Mouse (Mus musculus) hindbrain, embryonic 12.5 days (tissue): ENCODE measurements around the gene Cyp4f16. TPM values are rescaled to one million over a fixed set of nuclear protein-coding genes. Genes with fewer than 3 reads are reported as not detected.
"Not testable (repeated sequence)": the region's sequence is repeated elsewhere in the genome, so short reads cannot be mapped to it uniquely, and the experiment has no call there.

ENCODE experiments used
- ATAC-seq: fragments of 200-750 bp; cut with Nextera tagmentation; 2 replicates; pipeline ENCODE4 v1.8.0; 2017; ENCODE audit warnings: moderate TSS enrichment; ENCODE audit not compliant: low FRiP score
- H3K27ac ChIP-seq: fragments of 300-500 bp; sonication (generic); 2 replicates; pipeline ENCODE4 v1.5.1; 2016; ENCODE audit warnings: mild to moderate bottlenecking
- H3K27me3 ChIP-seq: fragments of 300-500 bp; sonication (generic); 2 replicates; pipeline ENCODE4 v1.6.1; 2016; ENCODE audit warnings: mild to moderate bottlenecking
- H3K36me3 ChIP-seq: fragments of 300-500 bp; sonication (generic); 2 replicates; pipeline ENCODE4 v1.6.1; 2016; ENCODE audit warnings: mild to moderate bottlenecking
- H3K4me1 ChIP-seq: fragments of 300-500 bp; sonication (generic); 2 replicates; pipeline ENCODE4 v1.6.1; 2016
- H3K4me2 ChIP-seq: fragments of 300-500 bp; sonication (generic); replicated peaks from 2 replicates; pipeline ENCODE4 v1.6.1; 2016; ENCODE audit warnings: mild to moderate bottlenecking
- H3K4me3 ChIP-seq: fragments of 300-500 bp; sonication (generic); 2 replicates; pipeline ENCODE4 v1.5.1; 2016; ENCODE audit warnings: mild to moderate bottlenecking
- H3K9ac ChIP-seq: fragments of 300-500 bp; sonication (generic); 2 replicates; pipeline ENCODE4 v1.6.1; 2016; ENCODE audit warnings: mild to moderate bottlenecking, moderate library complexity
- H3K9me3 ChIP-seq: fragments of 300-500 bp; sonication (generic); replicated peaks from 2 replicates; pipeline ENCODE4 v1.6.1; 2016; ENCODE audit warnings: mild to moderate bottlenecking
- WGBS: fragments of 180-500 bp; shearing (Covaris S2); methylation state at CpG from one replicate; pipeline ENCODE4 v1.1.7; 2016; 5-methylcytosine and 5-hydroxymethylcytosine counted together
- polyA plus RNA-seq: library from polyadenylated mRNA; unstranded; fragments of >200 nt; fragmentation: Nextera tagmentation; extraction: Ambion mirVana; gene quantifications from 2 replicates; pipeline ENCODE4 v1.2.1, GENCODE M21; 2016

Gene Cyp4f16
- polyA plus RNA-seq, 1 experiment from 2014 or later, result 21.9 TPM

DNA sequence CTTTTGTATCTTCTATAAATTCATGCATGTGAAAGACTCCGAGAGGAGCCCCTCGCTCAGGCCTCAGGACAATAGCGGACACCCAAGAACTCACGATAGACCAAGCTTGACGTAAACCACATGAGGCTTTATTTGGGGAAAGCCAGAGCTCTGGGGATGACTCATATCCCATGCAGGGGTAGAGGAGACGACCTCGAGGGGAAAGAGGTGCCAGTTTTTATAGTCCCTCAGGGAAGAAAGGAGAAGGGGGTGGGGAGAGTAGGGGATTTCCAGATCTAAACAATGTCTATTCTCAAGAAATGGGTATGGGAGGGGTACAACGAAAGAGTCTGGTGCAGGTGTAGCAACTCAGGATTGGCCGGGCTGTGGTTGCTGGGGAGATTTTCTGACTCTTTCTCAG lies 18.0 kb downstream of the Cyp4f16 start:
- not testable (repeated sequence) for H3K27ac ChIP-seq, H3K9me3 ChIP-seq, H3K4me3 ChIP-seq, H3K4me1 ChIP-seq, H3K4me2 ChIP-seq, ATAC-seq, H3K27me3 ChIP-seq, H3K9ac ChIP-seq, H3K36me3 ChIP-seq
- WGBS, result 85% methylated on average over 9 of the region's 9 CpGs

DNA sequence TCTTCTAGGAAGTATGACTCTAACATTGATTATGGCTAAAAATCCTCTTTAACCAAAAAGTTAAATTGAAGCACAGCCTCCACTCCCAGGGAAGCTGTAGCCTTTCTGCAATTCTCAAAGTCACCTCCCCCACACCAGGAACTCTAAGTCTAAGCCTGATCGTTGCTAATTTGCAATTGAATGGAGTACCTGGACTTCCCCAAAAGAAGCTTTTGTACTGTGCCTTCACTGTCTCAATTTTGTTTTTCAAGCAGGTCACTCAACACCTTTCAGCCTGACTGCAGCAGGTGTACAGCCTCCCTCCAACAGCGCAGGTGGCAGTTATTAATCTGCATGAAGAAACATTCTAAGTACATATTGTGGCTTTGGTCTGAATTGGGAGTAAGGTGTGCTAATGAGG lies 26.9 kb downstream of the Cyp4f16 start:
- not testable (repeated sequence) for H3K27me3 ChIP-seq, H3K4me1 ChIP-seq, H3K9ac ChIP-seq, H3K4me2 ChIP-seq, H3K27ac ChIP-seq, ATAC-seq, H3K4me3 ChIP-seq, H3K36me3 ChIP-seq
- 80% methylated on average over 2 of the region's 2 CpGs for WGBS
- H3K9me3 ChIP-seq, result peaks cover 19% of the 10 kb centered on the region

GRCm38 (mm10) chr17:32573286-32573685 lies 36.9 kb downstream of the Cyp4f16 start:
- H3K27me3 ChIP-seq, ATAC-seq, H3K9ac ChIP-seq, H3K4me2 ChIP-seq, H3K27ac ChIP-seq, H3K9me3 ChIP-seq, H3K36me3 ChIP-seq, H3K4me3 ChIP-seq, H3K4me1 ChIP-seq: not testable (repeated sequence)
- 76% methylated on average over 2 of the region's 2 CpGs for WGBS

DNA sequence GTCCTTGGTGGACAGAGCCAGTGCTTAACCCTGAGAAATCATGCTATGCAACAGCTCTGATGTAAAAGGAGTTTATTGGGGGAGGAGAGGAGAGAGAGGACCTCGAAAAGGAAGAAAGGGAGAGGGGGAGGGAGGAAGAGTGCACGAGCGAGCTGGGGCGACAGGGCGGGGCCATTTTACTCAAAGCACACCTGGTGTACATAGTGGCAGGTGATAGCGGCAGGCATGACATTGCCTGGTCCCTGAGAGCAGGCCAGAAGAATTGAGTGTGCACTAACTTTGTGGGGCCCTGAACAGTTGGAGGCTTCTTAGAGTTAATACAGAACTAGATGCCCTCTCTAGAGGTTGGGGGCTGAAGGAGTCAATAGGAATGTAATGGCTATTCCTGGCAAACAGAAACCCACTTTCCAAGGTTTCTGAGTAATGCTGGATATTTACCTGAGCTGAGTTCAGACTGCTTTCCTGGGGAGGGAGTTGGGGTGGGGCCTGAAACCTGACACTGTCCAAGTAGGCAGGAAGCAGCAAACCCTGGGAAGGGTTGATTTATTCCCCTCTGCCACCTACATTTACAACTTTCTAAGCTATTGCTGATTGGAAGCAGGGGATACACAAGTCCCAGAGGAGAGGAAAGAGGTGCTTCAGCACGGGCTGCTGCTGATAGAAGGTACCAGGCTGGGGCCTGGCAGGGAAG lies 41.3 kb downstream of the Cyp4f16 start:
- 74% methylated on average over 7 of the region's 7 CpGs for WGBS
- H3K4me1 ChIP-seq, result no peaks in the 10 kb centered on the region
- 0 out of 2 replicates have a peak, but pooled peaks cover 4% of the 10 kb centered on the region for H3K9me3 ChIP-seq
- no peaks in the 10 kb centered on the region for H3K36me3 ChIP-seq
- no peak overlapping the region for H3K9ac ChIP-seq
- no peaks in the 10 kb centered on the region for H3K27me3 ChIP-seq
- no peak overlapping the region for H3K27ac ChIP-seq
- no peak overlapping the region for H3K4me3 ChIP-seq
- H3K4me2 ChIP-seq, result no peak overlapping the region
- ATAC-seq, result no peak

DNA sequence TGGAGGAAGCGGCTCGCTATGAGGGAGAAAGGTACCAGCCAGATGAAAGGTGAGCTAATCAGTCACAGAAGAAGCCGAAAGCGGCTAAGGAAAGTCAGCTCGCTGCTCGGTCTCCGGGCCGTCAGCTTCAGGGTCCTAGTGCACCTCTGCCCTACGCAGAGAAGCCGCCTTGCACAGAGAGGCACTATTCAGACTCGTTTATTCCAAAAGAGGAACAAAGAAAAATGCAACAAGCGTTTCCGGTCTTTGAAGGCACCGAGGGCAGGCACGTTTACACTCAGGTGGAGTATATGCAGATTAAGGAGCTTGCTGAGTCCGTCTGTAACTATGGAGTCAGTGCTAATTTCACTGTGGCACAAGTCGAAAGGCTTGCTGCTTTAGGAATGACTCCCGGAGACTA lies 60.1 kb downstream of the Cyp4f16 start:
- H3K27me3 ChIP-seq, result no peaks in the 10 kb centered on the region
- H3K9ac ChIP-seq, result no peak overlapping the region
- H3K27ac ChIP-seq, result no peak overlapping the region
- no peak overlapping the region for H3K4me2 ChIP-seq
- 94% methylated on average over 18 of the region's 18 CpGs for WGBS
- no peak for ATAC-seq
- H3K36me3 ChIP-seq, result no peaks in the 10 kb centered on the region
- no peak overlapping the region for H3K4me3 ChIP-seq
- H3K9me3 ChIP-seq, result no peaks in the 10 kb centered on the region
- no peaks in the 10 kb centered on the region for H3K4me1 ChIP-seq

Other genes with a start within 250 kb of the Cyp4f16 start
- gene Akap8, start 215.3 kb upstream of the Cyp4f16 start, polyA plus RNA-seq, result 131 TPM in 2 replicates
- gene Akap8l, start 186.0 kb upstream of the Cyp4f16 start, polyA plus RNA-seq, result 134 and 138 TPM in 2 replicates
- gene Wiz, start 147.1 kb upstream of the Cyp4f16 start, polyA plus RNA-seq, result 45.6 and 52.2 TPM in 2 replicates
- gene Rasal3, start 133.0 kb upstream of the Cyp4f16 start, polyA plus RNA-seq, result 0.39 and 0.72 TPM in 2 replicates
- 0.08 TPM in 1 of 2 replicates, not detected in the other for gene Pglyrp2, start 112.4 kb upstream of the Cyp4f16 start, polyA plus RNA-seq
- 0.99 and 1.3 TPM in 2 replicates for gene Cyp4f39, start 83.8 kb upstream of the Cyp4f16 start, polyA plus RNA-seq
- 11.7 and 13.3 TPM in 2 replicates for gene Cyp4f17, start 30.5 kb upstream of the Cyp4f16 start, polyA plus RNA-seq
- not detected in 2 replicates for gene Cyp4f37, start 84.8 kb downstream of the Cyp4f16 start, polyA plus RNA-seq
- gene Cyp4f40, start 122.3 kb downstream of the Cyp4f16 start, polyA plus RNA-seq, result not detected in 2 replicates
- gene Cyp4f15, start 149.1 kb downstream of the Cyp4f16 start, polyA plus RNA-seq, result 0.53 and 0.99 TPM in 2 replicates